Mouse (Mus musculus) heart, postnatal 0 days (tissue): ENCODE measurements around the gene Nptn. TPM values are rescaled to one million over a fixed set of nuclear protein-coding genes. Genes with fewer than 3 reads are reported as not detected.
"Not testable (repeated sequence)": the region's sequence is repeated elsewhere in the genome, so short reads cannot be mapped to it uniquely, and the experiment has no call there.

Source experiments
- ATAC-seq: fragments of 200-750 bp; cut with Nextera tagmentation; 2 replicates; pipeline ENCODE4 v1.8.0; 2017; ENCODE audit warnings: low read depth, moderate number of reproducible peaks, moderate library complexity; ENCODE audit not compliant: insufficient read depth
- DNase-seq: peaks from one replicate; pipeline ENCODE4 v3.0.0-alpha.2; 2016; ENCODE audit warnings: low spot score
- H3K27ac ChIP-seq: fragments of 300-500 bp; sonication (generic); 2 replicates; pipeline ENCODE4 v1.5.1; 2014; ENCODE audit warnings: low read depth, mild to moderate bottlenecking
- H3K27me3 ChIP-seq: fragments of 300-500 bp; sonication (generic); 2 replicates; pipeline ENCODE4 v1.6.1; 2014; ENCODE audit warnings: low read length, mixed read lengths; ENCODE audit not compliant: control insufficient read depth, insufficient read depth
- H3K36me3 ChIP-seq: fragments of 300-500 bp; sonication (generic); replicated peaks from 2 replicates; pipeline ENCODE4 v1.6.1; 2014; ENCODE audit warnings: low read length, mixed read lengths; ENCODE audit not compliant: control insufficient read depth, insufficient read depth
- H3K4me1 ChIP-seq: fragments of 300-500 bp; sonication (generic); 2 replicates; pipeline ENCODE4 v1.6.1; 2014; ENCODE audit warnings: antibody characterized with exemption; ENCODE audit not compliant: control insufficient read depth, insufficient read depth
- H3K4me2 ChIP-seq: fragments of 300-500 bp; sonication (generic); 2 replicates; pipeline ENCODE4 v1.6.1; 2014; ENCODE audit warnings: low read depth, mild to moderate bottlenecking, low read length, moderate library complexity
- H3K4me3 ChIP-seq: fragments of 300-500 bp; sonication (generic); 2 replicates; pipeline ENCODE4 v1.5.1; 2014; ENCODE audit warnings: low read depth, low read length
- H3K9ac ChIP-seq: fragments of 300-500 bp; sonication (generic); replicated peaks from 2 replicates; pipeline ENCODE4 v1.6.1; 2014; ENCODE audit warnings: low read depth, low read length, mixed read lengths
- H3K9me3 ChIP-seq: fragments of 300-500 bp; sonication (generic); replicated peaks from 2 replicates; pipeline ENCODE4 v1.6.1; 2016; ENCODE audit warnings: low read length; ENCODE audit not compliant: control insufficient read depth
- CTCF ChIP-seq: IDR thresholded peaks from 2 replicates; pipeline ENCODE4 v1.5.1; 2016; ENCODE audit warnings: antibody characterized with exemption, control low read depth, low read depth
- EP300 ChIP-seq: IDR thresholded peaks from 2 replicates; pipeline ENCODE4 v1.6.1; 2016; ENCODE audit warnings: antibody characterized with exemption, low read depth
- WGBS: fragments of 180-500 bp; shearing (Covaris S2); extraction: QIAGEN DNeasy Blood & Tissue Kit; methylation state at CpG from one replicate; pipeline ENCODE4 v1.1.7; 2014; 5-methylcytosine and 5-hydroxymethylcytosine counted together
- polyA plus RNA-seq: library from polyadenylated mRNA; unstranded; fragments of >200 nt; fragmentation: Nextera tagmentation; extraction: Ambion mirVana; gene quantifications from 2 replicates; pipeline ENCODE4 v1.2.1, GENCODE M21; 2015
- total RNA-seq: library from RNA; depleted of rRNA; stranded (reverse); fragments of >200 nt; gene quantifications from 2 replicates; pipeline ENCODE4 v1.2.3, GENCODE M21; 2014; ENCODE audit warnings: low replicate concordance

Gene Nptn
- total and polyA plus RNA-seq, 2 experiments from 2014 or later: 101 to 402 TPM

DNA sequence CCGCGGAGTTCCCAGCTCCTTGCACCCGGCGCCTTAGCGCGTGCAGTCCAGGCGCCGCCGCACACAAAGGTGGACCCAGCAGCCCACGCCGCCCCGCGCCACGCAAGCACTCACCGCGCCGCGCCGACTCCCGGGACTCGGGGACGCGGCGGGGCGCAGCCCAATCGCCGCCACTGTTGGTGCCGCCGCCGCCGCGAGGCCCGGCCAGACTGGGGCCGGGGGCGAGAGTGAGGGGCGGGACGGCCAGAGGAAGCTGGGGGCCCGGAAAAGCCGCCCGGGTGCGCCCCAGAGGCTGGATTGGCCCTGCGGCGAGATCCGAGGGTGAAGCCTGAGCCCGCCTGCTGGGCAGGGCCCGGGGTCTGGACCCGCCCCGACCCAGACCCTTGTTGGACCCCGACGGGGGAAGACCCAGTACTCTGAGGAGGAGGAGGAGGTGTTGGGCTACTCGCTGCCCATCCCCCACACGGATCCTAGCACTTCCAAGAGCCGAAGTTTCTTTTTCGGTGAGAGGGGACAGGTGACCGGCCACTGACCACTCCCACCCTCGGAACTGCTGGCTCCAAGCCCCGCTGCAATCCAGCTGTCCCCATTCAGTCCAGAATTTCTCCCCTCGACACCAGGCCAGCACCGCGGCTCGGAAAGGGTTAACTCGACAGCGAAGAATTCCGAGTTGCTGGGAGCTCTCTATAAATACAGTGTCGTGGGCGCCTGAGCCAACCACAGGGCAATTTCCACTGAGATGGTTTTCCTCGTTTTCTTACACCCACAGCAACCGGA, 26.9 kb upstream of the Nptn start, which contains the start of gene Cd276:
Gene Cd276, minus strand, starts transcription at position 530 of the 777 bp plus-strand sequence.
- Histone ChIP-seq H3K27me3 (no peaks in the 10 kb centered on the region), H3K4me3 (peak within 1 kb of the TSS; percentile 94), H3K9me3 (no peaks in the 10 kb centered on the region), H3K9ac (peak within 1 kb of the TSS; percentile 97), H3K27ac (peak within 1 kb of the TSS; percentile 95), H3K4me2 (peak within 1 kb of the TSS; percentile 95), H3K4me1 (peaks cover 16% of the 10 kb centered on the region), H3K36me3 (no peaks in the 10 kb centered on the region)
- peak; percentile 64 for ATAC-seq
- under 1% methylated on average over 53 of the region's 68 CpGs for WGBS
- no peak for TF ChIP-seq CTCF
- no peak for TF ChIP-seq EP300
- DNase-seq: peak; percentile 74

GRCm38 (mm10) chr9:58555685-58556414, 26.2 kb upstream of the Nptn start:
- no peak for ATAC-seq
- peaks cover 16% of the 10 kb centered on the region for H3K4me1 ChIP-seq
- H3K9ac ChIP-seq: peak overlapping the region; percentile 97; the same call in 1 of the 2 replicates
- H3K36me3 ChIP-seq: no peaks in the 10 kb centered on the region
- peak overlapping the region; percentile 95 for H3K4me2 ChIP-seq
- no peaks in the 10 kb centered on the region for H3K27me3 ChIP-seq
- H3K27ac ChIP-seq: peak overlapping the region; percentile 95
- H3K9me3 ChIP-seq: no peaks in the 10 kb centered on the region
- no peak for TF ChIP-seq CTCF
- TF ChIP-seq EP300: no peak
- H3K4me3 ChIP-seq: peak overlapping the region; percentile 94
- DNase-seq: no peak
- 11% methylated on average over 9 of the region's 9 CpGs for WGBS

- DNase-seq: no peak
- 41% methylated on average over 7 of the region's 7 CpGs for whole genome bisulfite sequencing
Observed at GRCm38 (mm10) chr9:58556627-58557026, 25.4 kb upstream of the Nptn start.

DNA sequence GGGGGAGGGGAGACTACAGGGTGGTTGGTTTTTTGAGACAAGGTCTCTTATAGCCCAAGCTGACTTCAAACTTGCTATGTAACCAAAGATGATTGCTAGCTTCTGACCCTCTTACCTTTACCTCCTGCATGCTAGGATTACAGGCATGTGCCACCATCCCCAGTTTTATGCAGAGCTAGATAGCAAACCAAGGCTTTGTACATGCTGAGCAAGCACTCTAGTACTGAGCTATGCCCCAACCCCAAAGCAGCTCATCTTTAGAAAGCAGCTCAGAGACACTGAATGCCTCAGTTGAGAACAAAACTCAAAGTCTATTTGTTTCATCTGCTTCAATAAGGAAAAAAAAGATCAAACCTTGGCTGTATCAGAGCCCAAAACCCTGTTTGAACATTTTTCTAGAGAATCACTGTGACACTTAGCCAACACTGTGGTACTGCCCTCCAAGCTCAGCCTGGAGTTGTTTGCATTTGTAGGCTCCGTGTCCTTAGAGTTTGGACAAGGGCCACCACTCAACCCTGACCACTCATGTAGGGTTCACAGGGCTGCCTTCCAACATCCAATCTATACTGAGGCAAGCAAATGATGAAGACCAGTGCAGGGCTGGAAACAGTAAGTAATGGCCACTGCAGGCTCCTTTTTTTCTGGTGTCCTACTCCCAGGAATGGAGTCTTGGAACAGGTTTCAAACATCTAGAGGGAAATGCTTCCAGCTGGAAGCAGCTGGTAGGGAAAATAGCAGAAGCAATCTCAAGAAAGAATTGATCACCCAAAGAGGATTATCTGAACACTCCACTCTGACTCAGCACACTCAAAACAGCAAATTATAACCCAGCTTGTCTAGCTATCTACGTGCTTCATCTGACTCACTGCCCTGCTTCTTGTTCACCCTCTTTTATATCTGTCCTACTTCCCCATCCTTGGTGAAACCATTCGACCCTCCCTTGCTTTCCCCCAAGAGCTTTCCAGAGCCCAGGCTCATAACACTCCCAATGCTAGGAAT, 24.3 kb upstream of the Nptn start:
- H3K4me2 ChIP-seq: no peak overlapping the region
- 52% methylated on average over 3 of the region's 3 CpGs for WGBS
- peaks cover 16% of the 10 kb centered on the region for H3K4me1 ChIP-seq
- DNase-seq: no peak
- TF ChIP-seq CTCF: no peak
- TF ChIP-seq EP300: no peak
- no peaks in the 10 kb centered on the region for H3K27me3 ChIP-seq
- no peak overlapping the region for H3K9ac ChIP-seq
- no peak overlapping the region for H3K27ac ChIP-seq
- H3K36me3 ChIP-seq: no peaks in the 10 kb centered on the region
- ATAC-seq: no peak
- H3K4me3 ChIP-seq: no peak overlapping the region
- H3K9me3 ChIP-seq: no peaks in the 10 kb centered on the region

More at GRCm38 (mm10) chr9:58556627-58557026, 25.4 kb upstream of the Nptn start:
- Histone ChIP-seq H3K36me3 (no peaks in the 10 kb centered on the region), H3K4me3 (no peak overlapping the region), H3K27ac (peak overlapping the region; percentile 6; the same call in 1 of the 2 replicates), H3K27me3 (no peaks in the 10 kb centered on the region), H3K4me2 (no peak overlapping the region), H3K9me3 (no peaks in the 10 kb centered on the region), H3K4me1 (peaks cover 16% of the 10 kb centered on the region), H3K9ac (no peak overlapping the region)
- no peak for TF ChIP-seq CTCF
- no peak for TF ChIP-seq EP300
- no peak for ATAC-seq

- H3K36me3 ChIP-seq: no peaks in the 10 kb centered on the region
Observed at GRCm38 (mm10) chr9:58560211-58560610, 21.8 kb upstream of the Nptn start.

GRCm38 (mm10) chr9:58565945-58566344, 16.1 kb upstream of the Nptn start:
- not testable (repeated sequence) for ATAC-seq

More at GRCm38 (mm10) chr9:58560211-58560610, 21.8 kb upstream of the Nptn start:
- Histone ChIP-seq H3K27ac (no peak overlapping the region; the same call in 1 of the 2 replicates), H3K9me3 (no peaks in the 10 kb centered on the region), H3K4me3 (no peak overlapping the region), H3K9ac (no peak overlapping the region), H3K27me3 (no peaks in the 10 kb centered on the region), H3K4me2 (no peak overlapping the region), H3K4me1 (peaks cover 12% of the 10 kb centered on the region; the same call in 1 of the 2 replicates)
- TF ChIP-seq EP300 (no peak), CTCF (no peak)
- no peak for DNase-seq
- WGBS: 57% methylated on average over 3 of the region's 3 CpGs
- ATAC-seq: no peak

More at GRCm38 (mm10) chr9:58565945-58566344, 16.1 kb upstream of the Nptn start:
- 72% methylated on average over 3 of the region's 3 CpGs for WGBS
- H3K27me3 ChIP-seq, H3K9me3 ChIP-seq, H3K27ac ChIP-seq, H3K9ac ChIP-seq, H3K4me1 ChIP-seq, H3K4me3 ChIP-seq, H3K36me3 ChIP-seq, DNase-seq, H3K4me2 ChIP-seq: not testable (repeated sequence)
